Mouse (Mus musculus) gastrocnemius, postnatal 36 days (tissue): Measurements from ENCODE around the gene L1cam. TPM values are rescaled to one million over a fixed set of nuclear protein-coding genes. Genes with fewer than 3 reads are reported as not detected.

Experiments used
- DNase-seq, 2 experiments: peaks; one replicate each; pipeline ENCODE4 v3.0.0; 2022
- intact Hi-C: fragments of 180-260 bp; cut with DNase I; formaldehyde crosslinking; loops from one replicate; pipeline ENCODE4 v1.15.1; 2025
- long read RNA-seq, 2 experiments: library from polyadenylated mRNA; stranded (forward); transcript quantifications; one replicate each; pipeline ENCODE4 v2.0.0; 2021
- total RNA-seq, 2 experiments: library from RNA; stranded (reverse); gene quantifications; 2 replicates each; pipeline ENCODE4 v1.2.3; 2021

L1cam gene
- total RNA-seq = 1 to 10 TPM; 1.8 to 2.3 TPM
- long read RNA-seq, experiment 1 = 0 reads
- long read RNA-seq, experiment 2 = 0 reads

- intact Hi-C loops = loop anchor here (2.0 kb wide), 1 partner anchor 97 kb away; no protein-coding TSS in a partner anchor
- DNase-seq = peak; percentile 15 to 21
Observed at GRCm38 (mm10) chrX:73895719-73896118, at the start of gene L1cam. Gene L1cam (minus strand): TSS chrX:73896105.

GRCm38 (mm10) chrX:73942294-73942693 lies 46.4 kb upstream of the L1cam start:
- intact Hi-C loops = no loop called here
- DNase-seq = no peak

GRCm38 (mm10) chrX:73941860-73942259 lies 46.0 kb upstream of the L1cam start:
- intact Hi-C loops = no loop called here
- no peak for DNase-seq

GRCm38 (mm10) chrX:73931871-73932270 lies 36.0 kb upstream of the L1cam start:
- no peak for DNase-seq
- intact Hi-C loops = no loop called here

- intact Hi-C loops = no loop called here
- peak; percentile 51 to 57 for DNase-seq
Observed at GRCm38 (mm10) chrX:73930402-73931062, 34.6 kb upstream of the L1cam start, which contains the start of gene Renbp. Gene Renbp (minus strand): TSS chrX:73930850.

- intact Hi-C loops = no loop called here
- no peak for DNase-seq
Observed at GRCm38 (mm10) chrX:73922550-73922882, 26.6 kb upstream of the L1cam start.

- intact Hi-C loops = no loop called here
- DNase-seq = peak; percentile 78 to 83
Observed at GRCm38 (mm10) chrX:73921823-73922549, 26.1 kb upstream of the L1cam start, which contains the start of the genes Arhgap4 and Naa10. Gene Arhgap4 (minus strand): TSS chrX:73921870. Gene Naa10 (minus strand): TSS chrX:73921944.

GRCm38 (mm10) chrX:73921285-73921822 lies 25.4 kb upstream of the L1cam start:
- intact Hi-C loops = no loop called here
- DNase-seq = no peak

- DNase-seq = no peak
- intact Hi-C loops = no loop called here
Observed at GRCm38 (mm10) chrX:73918631-73919030, 22.7 kb upstream of the L1cam start.

- no peak for DNase-seq
- intact Hi-C loops = no loop called here
Observed at GRCm38 (mm10) chrX:73916945-73917344, 21.0 kb upstream of the L1cam start.

GRCm38 (mm10) chrX:73914827-73915703 lies 19.2 kb upstream of the L1cam start:
- intact Hi-C loops = no loop called here
- peak; percentile 77 to 83 for DNase-seq

GRCm38 (mm10) chrX:73911588-73911987 lies 15.7 kb upstream of the L1cam start:
- intact Hi-C loops = no loop called here
- no peak for DNase-seq

GRCm38 (mm10) chrX:73911156-73911555 lies 15.3 kb upstream of the L1cam start:
- intact Hi-C loops = no loop called here
- no peak for DNase-seq

- no peak for DNase-seq
- intact Hi-C loops = no loop called here
Observed at GRCm38 (mm10) chrX:73910451-73910850, 14.5 kb upstream of the L1cam start.

- no peak for DNase-seq
- intact Hi-C loops = no loop called here
Observed at GRCm38 (mm10) chrX:73910049-73910448, 14.1 kb upstream of the L1cam start.

GRCm38 (mm10) chrX:73897959-73898358 lies 2.1 kb upstream of the L1cam start:
- intact Hi-C loops = no loop called here
- no peak for DNase-seq

GRCm38 (mm10) chrX:73892833-73893232 lies 3.1 kb downstream of the L1cam start:
- no peak for DNase-seq
- intact Hi-C loops = no loop called here

GRCm38 (mm10) chrX:73891551-73892152 lies 4.3 kb downstream of the L1cam start, which contains the start of gene Avpr2:
Gene Avpr2 (plus strand): TSS chrX:73892102.
- intact Hi-C loops = no loop called here
- no peak for DNase-seq

- intact Hi-C loops = no loop called here
Observed at GRCm38 (mm10) chrX:73881463-73881862, 14.4 kb downstream of the L1cam start.

GRCm38 (mm10) chrX:73881036-73881427 lies 14.9 kb downstream of the L1cam start:
- no peak for DNase-seq
- intact Hi-C loops = no loop called here

More at GRCm38 (mm10) chrX:73881463-73881862, 14.4 kb downstream of the L1cam start:
- DNase-seq = no peak
